Mouse (Mus musculus): ENCODE data around the gene Nkx2-1.

Nkx2-1 gene

GRCm38 (mm10) chr12:56524201-56524600 is 12.5 kb downstream of the Nkx2-1 start:
- ATAC-seq (ENCODE audit: insufficient number of reproducible peaks, low FRiP score, low TSS enrichment) = no peak

GRCm38 (mm10) chr12:56522191-56522590 is 14.5 kb downstream of the Nkx2-1 start:
- no peak for ATAC-seq (ENCODE audit: insufficient number of reproducible peaks, low FRiP score, low TSS enrichment)

DNA sequence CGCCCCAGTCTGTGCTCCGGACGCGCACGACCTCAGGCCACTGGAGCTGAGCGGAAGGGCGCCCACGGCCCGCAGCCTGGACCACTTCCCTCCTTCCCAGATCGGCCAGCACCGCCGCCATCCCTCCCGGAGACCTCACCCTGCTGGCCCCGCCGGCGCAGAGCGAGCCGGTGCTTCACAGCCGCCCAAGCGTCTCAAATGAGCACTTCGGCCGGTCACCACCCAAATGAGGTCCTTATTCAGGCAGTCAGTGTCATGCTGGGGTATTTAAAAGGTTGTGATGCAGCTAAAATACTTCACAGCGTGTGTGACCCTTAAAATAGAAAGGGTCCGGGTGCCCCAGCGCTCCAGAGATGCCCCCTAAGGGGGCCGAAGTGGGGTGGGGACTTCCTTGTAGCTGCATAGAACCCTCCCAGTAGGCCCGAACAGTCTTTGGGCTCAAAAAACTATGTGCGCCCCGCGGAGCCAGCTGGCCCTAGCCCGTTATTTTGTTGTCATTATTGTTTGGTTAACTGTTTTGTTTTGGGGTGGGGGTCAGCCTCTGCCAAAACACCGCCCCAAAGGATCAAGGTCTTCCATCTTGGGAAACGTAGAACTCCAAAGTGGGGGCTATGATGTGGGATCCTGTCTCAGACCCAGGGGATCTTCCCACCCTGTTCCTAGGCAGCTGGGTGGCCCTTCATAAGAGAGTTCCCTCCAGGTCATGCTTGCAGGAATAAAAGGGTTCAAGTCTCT is 15.4 kb downstream of the Nkx2-1 start:
- no peak for ATAC-seq (ENCODE audit: insufficient number of reproducible peaks, low FRiP score, low TSS enrichment)

DNA sequence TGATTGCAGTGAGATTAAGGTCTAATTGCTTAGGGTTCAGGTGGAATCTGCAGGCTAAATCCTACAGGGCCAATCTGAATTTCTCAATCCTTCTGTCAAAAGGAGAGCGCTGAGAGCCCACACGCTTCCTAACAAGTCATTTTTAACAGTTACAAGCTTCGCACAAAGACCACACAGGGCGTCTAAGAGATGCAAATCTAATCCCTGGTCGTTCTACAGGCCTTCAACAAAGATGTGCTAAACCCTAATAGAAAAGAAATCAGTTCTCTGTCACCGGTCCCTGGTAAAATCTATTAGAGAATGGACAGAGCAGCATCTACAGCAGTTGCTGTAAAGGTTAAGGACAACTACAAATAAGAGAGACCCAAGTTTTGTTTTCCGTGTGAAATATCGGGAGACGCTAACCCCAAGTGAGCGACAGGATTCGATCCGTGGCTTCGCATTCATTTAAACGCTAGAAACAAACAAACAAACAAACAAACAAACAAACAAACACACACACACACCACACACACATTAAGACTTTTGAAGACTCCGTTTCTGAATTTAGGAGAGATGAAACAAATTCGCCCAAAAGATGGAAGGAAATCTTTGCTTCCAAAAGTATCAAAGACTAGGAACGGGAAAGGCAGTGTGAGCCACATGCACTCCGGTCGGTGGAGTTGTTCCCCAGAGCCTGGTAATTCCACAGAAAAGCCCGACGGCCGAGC is 16.2 kb downstream of the Nkx2-1 start:
- ATAC-seq (ENCODE audit: insufficient number of reproducible peaks, low FRiP score, low TSS enrichment) = no peak

- ATAC-seq (ENCODE audit: insufficient number of reproducible peaks, low FRiP score, low TSS enrichment) = no peak
Observed at GRCm38 (mm10) chr12:56519738-56520191, 16.9 kb downstream of the Nkx2-1 start.

GRCm38 (mm10) chr12:56519071-56519737 is 17.5 kb downstream of the Nkx2-1 start:
- ATAC-seq (ENCODE audit: insufficient number of reproducible peaks, low FRiP score, low TSS enrichment) = no peak

GRCm38 (mm10) chr12:56518221-56518620 is 18.5 kb downstream of the Nkx2-1 start:
- no peak for ATAC-seq (ENCODE audit: insufficient number of reproducible peaks, low FRiP score, low TSS enrichment)

DNA sequence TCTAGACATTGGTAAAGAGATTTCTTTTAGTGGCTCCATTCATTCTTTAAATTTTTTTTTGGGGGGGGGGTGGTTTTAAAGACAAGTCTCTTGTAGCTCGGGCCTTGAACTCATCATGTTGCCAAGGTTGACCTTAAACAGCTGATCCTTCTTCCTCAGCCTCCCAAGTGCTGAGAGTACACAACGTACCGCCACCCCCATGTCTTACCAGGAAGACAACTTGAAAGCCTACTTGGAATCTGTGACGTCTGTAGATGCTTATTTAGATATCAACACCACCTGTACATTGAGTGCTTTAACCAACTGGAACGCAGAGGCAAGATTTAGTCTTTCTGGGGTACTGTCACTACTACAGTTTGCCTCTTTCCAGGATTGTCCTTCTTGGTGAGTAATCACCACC is 21.9 kb downstream of the Nkx2-1 start:
- no peak for ATAC-seq (ENCODE audit: insufficient number of reproducible peaks, low FRiP score, low TSS enrichment)

DNA sequence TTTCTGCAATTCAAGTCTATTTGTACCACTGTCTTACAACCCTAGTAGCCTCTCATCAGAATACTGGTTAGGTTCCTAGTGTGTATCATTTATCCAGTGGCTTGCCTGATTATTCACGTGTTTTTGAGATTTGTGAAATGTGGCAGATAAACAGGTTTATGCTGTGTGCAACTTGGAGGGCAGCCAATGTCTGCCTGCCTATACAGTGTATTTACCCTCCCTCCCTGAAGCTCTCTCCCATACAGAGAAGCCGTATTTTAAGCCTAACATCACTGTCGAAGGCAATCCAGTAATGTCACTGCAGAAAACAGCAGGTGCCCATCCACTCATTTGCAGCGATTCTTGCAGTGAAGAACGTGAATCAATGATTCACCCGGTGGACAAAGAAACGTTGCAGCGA is 28.3 kb downstream of the Nkx2-1 start:
- ATAC-seq (ENCODE audit: insufficient number of reproducible peaks, low FRiP score, low TSS enrichment) = no peak

GRCm38 (mm10) chr12:56487046-56487445 is 49.7 kb downstream of the Nkx2-1 start:
- no peak for ATAC-seq (ENCODE audit: insufficient number of reproducible peaks, low FRiP score, low TSS enrichment)

DNA sequence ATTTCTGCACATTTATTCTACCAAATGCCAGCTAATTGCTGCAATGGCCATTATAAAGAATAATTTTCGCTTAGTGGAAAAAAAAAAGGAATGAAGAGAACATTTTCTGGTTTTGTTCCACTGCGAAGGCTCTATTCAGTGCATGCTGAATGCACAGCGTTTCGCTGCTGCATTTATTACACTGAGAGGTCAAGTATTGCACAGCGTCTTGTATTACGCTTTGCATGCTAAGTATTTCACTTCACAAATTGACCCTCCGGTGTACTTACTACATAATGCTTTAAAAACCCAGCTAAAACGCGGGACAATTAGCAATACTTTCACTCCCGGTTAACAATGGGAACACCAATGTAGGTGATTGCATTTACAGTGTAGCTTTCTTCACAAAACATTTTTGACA is 54.1 kb downstream of the Nkx2-1 start:
- ATAC-seq (ENCODE audit: insufficient number of reproducible peaks, low FRiP score, low TSS enrichment) = no peak
